Mouse (Mus musculus) heart, postnatal 10 days (tissue): Measurements from ENCODE around the gene Wdfy4. TPM values are rescaled to one million over a fixed set of nuclear protein-coding genes. Genes with fewer than 3 reads are reported as not detected.

Source experiments
- DNase-seq, 2 experiments: peaks; one replicate each; pipeline ENCODE4 v3.0.0; 2021
- intact Hi-C: fragments of 180-260 bp; cut with DNase I; formaldehyde crosslinking; loops from one replicate; pipeline ENCODE4 v1.15.1; 2025
- total RNA-seq, 2 experiments: library from RNA; stranded (reverse); gene quantifications; 2 replicates each; pipeline ENCODE4 v1.2.3; 2021

Gene Wdfy4
- total RNA-seq, 2 experiments from 2014 or later: 1.5 to 2.1 TPM

DNA sequence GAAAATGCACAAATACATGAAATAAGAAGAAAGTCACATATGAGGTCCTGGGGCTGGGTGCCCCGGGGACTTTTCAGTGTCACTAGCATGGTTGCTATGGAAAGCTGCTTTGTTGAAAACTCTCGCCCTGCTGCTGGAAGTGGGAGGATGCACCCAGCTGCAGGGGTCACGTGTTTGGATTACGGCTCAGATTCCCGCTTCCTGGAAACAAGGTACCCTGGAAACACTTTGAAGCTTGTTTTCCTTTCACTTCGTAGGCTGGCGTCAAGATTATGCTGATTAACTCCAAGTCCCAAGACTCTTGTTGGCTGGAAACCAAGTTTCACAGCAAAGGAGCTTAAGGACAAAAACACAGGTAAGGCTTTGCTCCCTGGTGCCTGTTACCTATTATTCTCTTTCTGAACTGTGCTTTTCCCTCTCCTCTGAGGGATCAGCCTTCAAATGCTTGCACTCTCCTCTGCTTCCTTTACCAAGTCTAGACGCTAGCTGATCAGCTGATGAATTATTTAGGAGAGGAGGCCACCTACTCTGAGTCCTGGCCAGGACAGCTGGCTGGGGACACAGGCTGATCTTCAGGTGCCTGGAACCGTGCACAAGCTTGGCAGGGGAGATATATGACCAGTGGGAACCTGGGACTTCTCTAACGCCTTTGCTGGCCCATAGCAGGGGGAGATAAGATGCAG lies 190.2 kb downstream of the Wdfy4 start:
- intact Hi-C loops: no loop called here
- peak; percentile 24 to 52 for DNase-seq

GRCm38 (mm10) chr14:32991082-32991481 lies 194.2 kb downstream of the Wdfy4 start, which contains the start of gene Lrrc18:
Lrrc18 (plus strand) TSS chr14:32991382.
- DNase-seq: no peak
- intact Hi-C loops: no loop called here

GRCm38 (mm10) chr14:32986659-32987058 lies 198.6 kb downstream of the Wdfy4 start:
- no peak for DNase-seq
- intact Hi-C loops: no loop called here

- DNase-seq: peak; percentile 46 to 56
- intact Hi-C loops: no loop called here
Observed at GRCm38 (mm10) chr14:32984176-32984738, 201.1 kb downstream of the Wdfy4 start.

GRCm38 (mm10) chr14:32970700-32971099 lies 214.6 kb downstream of the Wdfy4 start:
- intact Hi-C loops: no loop called here

DNA sequence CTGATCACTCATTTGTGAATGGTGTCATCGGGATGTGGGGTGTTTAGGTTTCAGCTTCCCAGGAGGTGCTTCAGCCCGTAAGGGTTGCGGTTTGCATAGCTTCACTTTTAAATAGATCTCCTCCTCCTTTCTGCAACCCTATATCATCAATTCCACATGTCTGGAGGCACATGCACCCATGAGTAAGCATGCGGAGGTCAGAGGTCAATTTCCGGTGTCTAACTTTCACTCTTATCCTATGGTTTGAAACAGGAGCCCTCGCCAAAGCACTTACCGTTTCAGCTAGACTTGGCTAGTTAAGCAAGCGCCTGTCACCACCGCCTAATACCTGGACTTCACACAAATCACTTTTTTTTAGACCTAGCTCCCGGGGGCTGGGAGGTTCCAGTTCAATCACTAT lies 220.6 kb downstream of the Wdfy4 start:
- intact Hi-C loops: loop anchor here (5.0 to 10.0 kb wide), 4 partner anchors 147 to 430 kb away; no protein-coding TSS in a partner anchor
- no peak for DNase-seq

More at GRCm38 (mm10) chr14:32970700-32971099, 214.6 kb downstream of the Wdfy4 start:
- no peak for DNase-seq

GRCm38 (mm10) chr14:32960481-32960880 lies 224.8 kb downstream of the Wdfy4 start:
- intact Hi-C loops: loop anchor here (1.0 to 10.0 kb wide), 7 partner anchors 72 to 426 kb away; partner anchors contain the start of gene Vstm4
- DNase-seq: peak; percentile 80 to 86

DNA sequence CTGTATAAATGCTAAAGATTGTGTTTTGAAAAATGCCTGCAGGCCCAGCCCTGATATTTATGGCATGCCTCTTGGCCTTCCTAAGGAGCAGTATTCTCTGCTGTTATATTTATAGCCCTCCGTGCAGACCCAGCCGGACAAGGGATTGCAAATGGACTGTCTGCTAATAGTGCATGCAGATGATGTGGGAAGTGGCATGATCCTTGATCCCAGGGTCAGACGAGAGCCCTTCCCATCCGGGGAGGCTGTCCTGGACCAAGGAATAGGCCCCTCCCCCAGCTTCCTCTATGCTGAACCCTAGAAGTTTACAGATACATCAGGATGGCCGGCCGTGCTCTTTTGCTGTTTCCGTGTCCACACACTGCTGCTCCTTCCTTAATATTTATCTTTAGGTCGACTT lies 226.6 kb downstream of the Wdfy4 start:
- peak; percentile 25 to 38 for DNase-seq

GRCm38 (mm10) chr14:32956486-32956885 lies 228.8 kb downstream of the Wdfy4 start:
- DNase-seq: peak; percentile 87 to 90
- intact Hi-C loops: loop anchor here (5.0 kb wide), 1 partner anchor 74 kb away; no protein-coding TSS in a partner anchor

More for the DNA sequence above, 226.6 kb downstream of the Wdfy4 start:
- intact Hi-C loops: loop anchor here (5.0 kb wide), 1 partner anchor 76 kb away; no protein-coding TSS in a partner anchor

DNA sequence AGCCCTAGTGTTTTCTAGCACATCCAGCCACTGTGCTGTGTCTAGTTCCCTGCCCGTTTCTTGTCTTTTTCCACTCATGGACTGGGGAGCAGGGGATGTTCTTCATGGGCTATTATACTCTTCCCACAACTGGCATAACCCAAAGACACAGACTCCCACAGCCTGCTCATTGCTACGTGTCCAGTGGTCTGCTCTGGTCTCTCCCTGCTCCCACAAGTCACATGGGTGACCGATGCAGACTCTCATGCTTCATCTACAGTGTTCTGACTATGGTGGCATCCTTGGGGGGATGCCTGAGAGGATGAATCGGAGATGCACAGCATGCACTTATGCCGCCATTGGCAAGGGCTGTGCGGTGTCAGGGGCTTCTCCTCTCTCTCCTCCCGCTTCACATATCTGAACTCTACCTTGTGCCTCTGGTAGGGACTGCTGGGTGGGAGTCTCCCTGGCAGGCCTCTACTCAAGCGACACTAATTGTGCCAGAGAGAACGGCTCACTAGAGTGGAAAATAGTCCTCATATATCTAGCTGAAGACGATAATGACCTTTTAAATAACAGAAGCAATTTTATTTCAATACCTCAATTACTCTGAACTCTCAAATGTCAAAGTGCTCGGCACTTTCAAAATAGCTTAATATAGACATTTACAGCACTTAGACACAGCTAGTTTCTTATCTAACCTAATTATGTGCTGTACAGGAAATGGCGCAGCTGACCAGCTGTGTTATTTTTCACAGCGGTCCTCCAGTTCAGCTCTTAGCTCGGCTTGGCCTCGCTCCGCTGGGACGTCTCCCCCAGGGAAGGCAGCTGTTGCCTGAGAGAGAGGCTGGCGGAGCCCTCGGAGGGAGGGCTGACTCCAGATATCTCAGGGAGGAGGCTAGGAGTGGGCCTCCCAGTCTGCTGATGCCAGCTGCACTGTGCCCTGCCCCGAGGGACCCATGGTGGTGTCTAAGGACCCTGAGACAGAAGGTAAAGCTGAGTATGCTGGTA lies 234.7 kb downstream of the Wdfy4 start:
- intact Hi-C loops: loop anchor here (2.0 kb wide), 1 partner anchor 92 kb away; no protein-coding TSS in a partner anchor
- peak; percentile 81 for DNase-seq

GRCm38 (mm10) chr14:32947512-32947911 lies 237.8 kb downstream of the Wdfy4 start:
- intact Hi-C loops: no loop called here

GRCm38 (mm10) chr14:32939217-32939616 lies 246.1 kb downstream of the Wdfy4 start:
- DNase-seq: no peak
- intact Hi-C loops: no loop called here

More at GRCm38 (mm10) chr14:32947512-32947911, 237.8 kb downstream of the Wdfy4 start:
- peak; percentile 40 to 41 for DNase-seq

GRCm38 (mm10) chr14:32934064-32934463 lies 251.2 kb downstream of the Wdfy4 start:
- DNase-seq: no peak
- intact Hi-C loops: no loop called here

DNA sequence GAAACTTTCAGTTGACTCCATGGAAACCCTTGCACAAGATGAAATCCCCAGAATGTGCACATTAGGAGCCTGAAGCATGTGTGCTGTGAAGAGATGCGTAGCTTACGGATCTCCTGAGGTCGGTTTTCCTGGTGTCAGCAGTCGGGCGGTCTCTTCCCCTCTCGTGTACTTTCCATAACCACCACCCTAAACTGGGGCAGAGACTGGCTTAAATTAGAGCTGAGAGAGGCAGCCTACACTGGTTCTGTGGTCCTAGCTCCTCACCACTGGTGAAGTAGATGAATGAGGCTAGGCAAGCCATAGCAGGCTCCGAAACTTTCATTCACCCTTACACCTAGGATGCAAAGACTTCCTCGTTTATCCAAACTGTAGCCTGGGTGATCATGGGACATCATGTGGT lies 253.1 kb downstream of the Wdfy4 start:
- intact Hi-C loops: no loop called here
- DNase-seq: no peak

GRCm38 (mm10) chr14:32931709-32932108 lies 253.6 kb downstream of the Wdfy4 start:
- intact Hi-C loops: no loop called here
- no peak for DNase-seq

DNA sequence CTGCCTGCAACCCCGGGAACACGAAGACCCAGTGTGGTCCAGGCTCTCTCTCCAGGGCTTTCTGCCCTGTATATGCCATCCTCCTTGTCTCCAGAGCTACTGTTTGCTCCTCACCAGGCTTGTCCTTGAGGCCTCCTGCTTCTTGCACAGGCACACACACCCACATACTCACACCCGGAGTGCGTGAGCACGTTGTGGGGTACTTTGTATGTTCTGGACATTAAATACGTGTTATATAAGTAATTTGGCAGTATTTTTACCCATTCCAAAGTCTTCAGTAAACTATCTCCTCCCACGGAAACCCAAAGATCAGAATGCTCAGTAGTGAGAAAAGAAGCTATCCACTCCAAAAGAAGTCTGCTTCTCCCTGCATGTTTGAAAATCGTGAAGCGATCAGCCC lies 261.4 kb downstream of the Wdfy4 start:
- intact Hi-C loops: no loop called here
- no peak for DNase-seq

- intact Hi-C loops: no loop called here
- no peak for DNase-seq
Observed at GRCm38 (mm10) chr14:32917919-32918318, 267.4 kb downstream of the Wdfy4 start.

GRCm38 (mm10) chr14:32915360-32915759 lies 269.9 kb downstream of the Wdfy4 start:
- intact Hi-C loops: no loop called here
- DNase-seq: peak; percentile 32 to 37

GRCm38 (mm10) chr14:32911187-32911586 lies 274.1 kb downstream of the Wdfy4 start:
- no peak for DNase-seq
- intact Hi-C loops: no loop called here
